Mouse (Mus musculus): ENCODE measurements around the gene Gm4559.
"Not testable (repeated sequence)": the region's sequence is repeated elsewhere in the genome, so short reads cannot be mapped to it uniquely, and the experiment has no call there.

The Gm4559 gene

DNA sequence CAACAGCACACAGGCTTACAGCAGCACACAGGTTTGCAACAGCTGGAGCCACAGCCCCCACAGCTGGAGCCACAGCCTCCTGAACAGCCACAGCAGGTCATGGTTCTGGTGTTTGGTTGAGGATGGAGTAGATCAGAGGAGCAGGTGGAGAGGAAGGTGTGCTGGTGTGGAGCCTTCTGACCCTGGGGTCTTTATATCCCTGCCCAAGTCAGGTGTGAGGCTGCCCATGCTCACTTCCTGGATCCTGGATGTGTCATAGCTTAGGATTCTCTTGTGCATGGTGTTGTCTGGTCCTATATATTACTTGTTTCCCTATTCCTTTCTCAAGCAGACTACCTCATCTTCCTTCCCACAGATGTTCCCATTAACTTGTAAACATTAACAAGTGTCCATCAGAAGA is at the start of gene Gm4559:
Gm4559 (minus strand) TSS at position 101 of the 400 bp plus-strand sequence.
- not testable (repeated sequence) for DNase-seq (ENCODE audit: low spot score)

DNA sequence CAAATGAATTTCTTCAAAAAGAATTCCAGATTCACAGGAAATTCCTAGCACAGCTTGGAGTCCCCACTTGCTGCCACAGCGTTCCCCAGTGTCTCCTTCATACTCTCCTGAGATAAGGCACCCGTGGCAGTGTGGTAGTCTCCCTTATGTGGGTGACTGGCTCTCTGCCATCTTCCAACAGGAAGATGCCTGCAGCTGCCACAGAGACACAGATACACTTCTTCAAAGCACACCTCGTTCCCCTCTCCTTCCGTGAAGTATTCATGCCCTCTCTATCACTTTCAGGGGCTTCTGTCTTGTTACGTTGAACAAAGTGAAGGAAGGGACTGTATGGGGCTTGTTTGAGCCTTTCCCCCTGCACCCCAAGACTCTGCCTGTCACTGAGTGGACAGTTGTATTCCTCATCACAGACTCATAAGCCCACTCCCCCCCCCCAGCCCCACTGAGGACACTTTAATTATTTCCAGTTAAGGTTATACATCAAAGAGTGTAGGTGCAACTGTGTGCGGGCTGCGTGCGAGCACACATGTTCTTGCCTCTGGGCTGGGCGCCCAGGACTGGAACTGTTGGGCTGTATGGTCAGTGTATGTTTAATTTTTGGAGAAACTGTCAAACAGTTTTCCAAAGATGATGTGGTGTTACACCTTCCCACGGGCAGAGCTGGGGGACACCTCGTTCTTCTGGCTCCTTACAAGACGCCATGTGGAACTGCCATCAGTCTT is 49.4 kb upstream of the Gm4559 start:
- no peak for DNase-seq (ENCODE audit: low spot score)

- no peak for DNase-seq (ENCODE audit: low spot score)
These were observed 48.5 kb upstream of the Gm4559 start for GRCm38 (mm10) chr7:142322641-142323040.

DNA sequence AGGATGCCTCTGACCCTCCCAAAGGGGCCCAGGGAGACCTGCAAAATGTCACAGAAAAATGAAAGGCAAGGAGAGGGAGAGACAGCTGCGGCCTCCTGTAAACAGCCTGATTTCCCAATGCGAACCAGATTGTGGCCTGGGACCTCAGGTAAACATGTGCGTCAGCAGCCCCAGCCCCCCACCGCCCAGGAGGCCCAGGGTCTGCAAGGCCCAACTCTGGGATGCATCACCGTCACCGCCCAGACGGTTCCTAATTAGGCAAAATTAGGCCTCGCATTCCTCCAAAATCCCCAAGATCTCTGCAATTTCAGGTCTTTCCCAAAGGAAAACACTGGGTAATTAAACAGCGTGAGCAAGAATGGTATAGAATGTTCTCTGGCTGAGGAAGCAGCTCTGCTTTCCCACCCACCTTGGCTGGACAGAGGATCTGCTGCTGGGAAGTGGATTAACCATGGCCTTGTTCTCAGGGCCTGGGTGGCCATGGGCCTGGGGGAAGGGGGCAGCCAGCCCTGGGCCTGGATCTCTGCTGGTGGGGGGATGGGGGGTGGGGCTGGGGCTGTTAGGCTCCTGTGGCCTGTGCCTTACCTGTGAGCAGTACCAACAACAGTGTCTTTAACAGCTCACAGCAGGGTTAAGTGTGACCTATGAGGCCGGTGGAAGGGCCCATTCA is 47.6 kb upstream of the Gm4559 start:
- not testable (repeated sequence) for DNase-seq (ENCODE audit: low spot score)

- no peak for DNase-seq (ENCODE audit: low spot score)
These were observed 46.7 kb upstream of the Gm4559 start for GRCm38 (mm10) chr7:142320906-142321305.

GRCm38 (mm10) chr7:142319124-142319523 is 45.0 kb upstream of the Gm4559 start:
- no peak for DNase-seq (ENCODE audit: low spot score)

- no peak for DNase-seq (ENCODE audit: low spot score)
These were observed 43.1 kb upstream of the Gm4559 start for GRCm38 (mm10) chr7:142317216-142317615.

- no peak for DNase-seq (ENCODE audit: low spot score)
These were observed 42.4 kb upstream of the Gm4559 start for GRCm38 (mm10) chr7:142316558-142316957.

DNA sequence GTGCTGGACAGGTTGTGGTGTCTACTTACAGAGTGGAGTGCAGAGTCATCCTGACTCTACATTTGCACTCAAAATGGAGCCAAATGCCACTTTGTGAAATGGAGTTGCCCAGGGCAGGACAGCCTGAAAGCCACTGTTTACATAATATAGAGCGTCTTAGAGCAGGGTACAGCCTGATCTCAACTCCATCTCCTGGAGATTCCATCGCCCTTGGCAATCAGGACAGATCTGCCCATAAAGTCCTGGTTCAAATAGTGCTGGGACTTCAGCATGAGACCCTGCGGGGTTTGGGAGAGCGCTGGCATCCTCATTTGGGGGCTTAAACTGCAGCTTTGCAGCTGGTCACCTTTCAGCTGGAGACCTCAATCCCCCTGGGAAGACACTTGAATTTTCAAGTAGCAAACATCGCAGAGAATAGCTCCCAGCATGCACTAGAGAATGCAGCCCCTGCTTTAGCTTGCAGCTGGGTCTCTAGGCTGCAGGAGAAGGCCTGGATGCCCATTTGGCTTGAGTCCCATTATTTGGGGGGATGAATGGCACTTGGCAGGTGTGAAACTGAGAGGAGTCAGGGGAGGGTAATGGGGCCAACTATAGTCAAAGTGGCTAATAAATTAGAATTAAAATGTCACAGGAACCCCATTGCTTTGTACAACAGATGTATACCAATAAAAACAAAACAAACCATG is 40.6 kb upstream of the Gm4559 start:
- DNase-seq (ENCODE audit: low spot score) = no peak

DNA sequence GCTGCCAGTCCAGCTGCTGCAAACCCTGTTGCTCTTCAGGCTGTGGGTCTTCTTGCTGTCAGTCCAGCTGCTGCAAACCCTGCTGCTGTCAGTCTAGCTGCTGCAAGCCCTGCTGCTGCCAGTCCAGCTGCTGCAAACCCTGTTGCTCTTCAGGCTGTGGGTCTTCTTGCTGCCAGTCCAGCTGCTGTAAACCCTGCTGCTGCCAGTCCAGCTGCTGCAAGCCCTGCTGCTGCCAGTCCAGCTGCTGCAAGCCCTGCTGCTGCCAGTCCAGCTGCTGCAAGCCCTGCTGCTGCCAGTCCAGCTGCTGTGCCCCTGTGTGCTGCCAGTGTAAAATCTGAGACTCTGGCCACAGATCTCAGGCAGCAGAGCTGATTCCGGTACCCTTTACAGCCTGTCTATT is 29.8 kb upstream of the Gm4559 start:
- DNase-seq (ENCODE audit: low spot score) = not testable (repeated sequence)

GRCm38 (mm10) chr7:142303249-142303648 is 29.1 kb upstream of the Gm4559 start, which contains the start of gene Krtap5-4:
Gene Krtap5-4 (plus strand): TSS chr7:142303549.
- DNase-seq (ENCODE audit: low spot score) = no peak

GRCm38 (mm10) chr7:142297018-142297417 is 22.9 kb upstream of the Gm4559 start, which contains the start of gene Krtap5-1:
Gene Krtap5-1 (minus strand): TSS chr7:142297118.
- DNase-seq (ENCODE audit: low spot score) = not testable (repeated sequence)

DNA sequence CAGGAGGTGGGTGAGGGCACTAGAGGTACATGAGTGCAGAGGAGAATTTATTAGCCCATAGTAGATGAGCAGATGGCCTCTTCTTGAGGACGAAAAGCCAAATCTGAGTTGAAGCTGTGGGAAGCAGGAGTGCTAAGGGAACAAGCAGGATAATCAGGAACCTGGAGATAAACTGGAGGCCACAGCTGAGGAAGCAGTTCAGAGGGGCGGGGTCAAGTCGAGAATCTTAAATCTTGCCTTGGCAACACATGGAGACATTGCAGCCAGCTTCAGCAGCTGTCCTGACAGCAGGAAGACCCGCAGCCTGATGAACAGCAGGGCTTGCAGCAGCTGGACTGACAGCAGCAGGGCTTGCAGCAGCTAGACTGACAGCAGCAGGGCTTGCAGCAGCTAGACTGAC is 21.9 kb upstream of the Gm4559 start:
- DNase-seq (ENCODE audit: low spot score) = not testable (repeated sequence)

GRCm38 (mm10) chr7:142295418-142295817 is 21.3 kb upstream of the Gm4559 start:
- no peak for DNase-seq (ENCODE audit: low spot score)

DNA sequence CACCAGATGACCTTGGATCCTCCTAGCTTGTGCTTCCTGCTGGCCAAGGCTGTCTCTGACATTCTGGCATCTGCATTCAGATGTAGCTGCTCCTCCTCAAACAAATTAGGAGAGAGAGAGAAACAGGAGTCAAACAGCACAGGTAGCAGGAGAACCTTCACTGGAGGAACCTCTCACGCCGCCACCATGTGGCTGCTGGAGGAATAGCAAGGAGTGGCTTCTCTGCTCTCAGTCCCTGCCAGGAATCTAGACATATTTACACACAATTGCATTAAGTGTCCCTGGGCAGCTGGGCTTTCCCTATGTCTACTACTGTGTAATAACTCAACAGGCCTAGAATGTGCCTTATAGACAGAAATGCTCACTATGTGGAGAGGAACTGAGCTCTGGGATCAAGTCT is 19.7 kb upstream of the Gm4559 start:
- peak; percentile 20 for DNase-seq (ENCODE audit: low spot score)

GRCm38 (mm10) chr7:142285910-142286612 is 11.9 kb upstream of the Gm4559 start:
- DNase-seq (ENCODE audit: low spot score) = not testable (repeated sequence)

DNA sequence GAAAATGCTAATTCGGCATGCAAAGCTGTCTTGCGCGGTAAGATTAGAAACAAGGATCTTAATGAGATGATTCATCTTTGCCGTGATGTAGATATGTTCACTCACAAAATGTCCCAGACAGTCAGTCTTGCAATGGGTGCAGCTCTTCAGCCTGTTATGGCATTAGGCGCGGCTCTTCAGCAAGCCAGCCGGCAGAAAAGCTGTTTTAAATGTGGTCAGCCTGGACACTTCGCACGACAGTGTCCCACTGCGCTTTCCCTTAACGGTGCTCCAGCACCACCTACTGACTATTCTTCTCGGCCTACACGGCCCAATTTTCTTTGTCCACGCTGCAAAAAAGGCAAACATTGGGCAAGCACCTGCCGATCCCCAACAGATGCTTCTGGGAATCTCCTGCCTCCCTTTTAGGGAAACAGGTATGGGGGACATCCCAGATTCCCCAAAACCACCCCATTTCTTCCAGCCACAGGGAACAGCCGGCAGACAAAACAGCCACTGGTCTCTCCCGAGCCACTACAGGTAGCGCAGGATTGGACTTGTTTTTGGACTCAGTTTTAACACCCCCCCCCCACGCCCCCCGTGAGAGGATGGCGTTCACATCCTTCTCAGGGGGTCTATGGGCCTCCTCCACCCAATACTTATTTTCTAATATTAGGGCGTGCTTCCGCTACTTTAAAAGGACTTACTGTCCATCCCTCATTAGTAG is 11.1 kb upstream of the Gm4559 start:
- peak; percentile 39 for DNase-seq (ENCODE audit: low spot score)

DNA sequence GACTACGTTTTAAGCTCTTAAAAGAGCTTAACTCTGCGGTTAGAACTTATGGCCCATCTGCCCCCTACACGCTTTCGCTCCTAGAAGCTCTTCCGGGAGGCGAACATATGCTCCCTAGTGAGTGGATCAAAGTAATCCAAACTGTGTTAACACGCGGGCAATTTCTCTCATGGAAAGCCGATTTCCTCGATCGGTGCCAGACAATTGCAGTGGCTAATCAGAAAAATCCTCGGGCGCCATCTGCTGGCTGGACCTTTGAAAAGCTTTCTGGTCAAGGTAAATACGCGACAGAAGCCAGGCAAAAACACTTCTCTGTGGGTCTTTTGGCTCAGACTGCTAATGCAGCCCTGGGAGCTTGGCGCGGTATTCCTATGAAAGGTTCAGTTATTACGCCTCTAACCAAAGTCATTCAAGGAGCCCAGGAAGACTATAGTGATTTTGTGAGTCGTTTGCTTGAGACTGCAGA is 10.5 kb upstream of the Gm4559 start:
- DNase-seq (ENCODE audit: low spot score) = peak; percentile 95

DNA sequence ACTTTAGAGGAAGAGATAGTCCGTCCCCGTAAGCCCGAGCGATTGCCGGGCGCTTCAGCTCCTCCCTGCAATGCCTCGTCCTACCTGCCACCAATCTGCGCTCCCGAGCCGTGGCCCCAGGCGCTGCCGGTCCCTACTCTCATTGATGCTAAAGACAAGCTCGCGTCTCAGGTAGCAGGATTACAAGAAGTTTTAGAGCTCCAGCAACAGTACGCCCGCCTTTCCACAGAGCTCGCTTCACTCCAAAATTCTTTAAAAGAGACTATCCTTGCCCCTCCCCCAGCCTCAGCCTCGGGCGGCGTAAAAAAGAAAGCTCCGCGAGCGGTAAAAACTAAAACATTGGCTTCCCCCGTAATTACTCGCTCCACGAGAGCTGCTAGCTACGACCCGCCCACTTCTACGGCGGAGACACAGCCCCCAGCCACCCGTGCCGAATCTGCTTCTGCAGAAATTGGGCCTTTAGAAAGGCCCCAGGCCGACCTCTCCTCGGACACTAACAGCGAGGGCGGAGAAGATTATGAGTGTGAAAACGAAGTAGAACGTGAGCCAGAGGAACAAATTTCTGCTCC is 9.9 kb upstream of the Gm4559 start:
- peak; percentile 62 for DNase-seq (ENCODE audit: low spot score)

- not testable (repeated sequence) for DNase-seq (ENCODE audit: low spot score)
These were observed 8.7 kb upstream of the Gm4559 start for GRCm38 (mm10) chr7:142282847-142283246.

- DNase-seq (ENCODE audit: low spot score) = not testable (repeated sequence)
These were observed 5.1 kb upstream of the Gm4559 start for GRCm38 (mm10) chr7:142279291-142279690.
